Mouse (Mus musculus) frontal cortex, postnatal 10 days (tissue): Measurements from ENCODE around the gene Pdcd1lg2.

ENCODE experiments used
- DNase-seq, 2 experiments: peaks; one replicate each; pipeline ENCODE4 v3.0.0; 2022; ENCODE audit warnings: low spot score in 2 of 2, mixed read lengths in 1 of 2

The Pdcd1lg2 gene

DNA sequence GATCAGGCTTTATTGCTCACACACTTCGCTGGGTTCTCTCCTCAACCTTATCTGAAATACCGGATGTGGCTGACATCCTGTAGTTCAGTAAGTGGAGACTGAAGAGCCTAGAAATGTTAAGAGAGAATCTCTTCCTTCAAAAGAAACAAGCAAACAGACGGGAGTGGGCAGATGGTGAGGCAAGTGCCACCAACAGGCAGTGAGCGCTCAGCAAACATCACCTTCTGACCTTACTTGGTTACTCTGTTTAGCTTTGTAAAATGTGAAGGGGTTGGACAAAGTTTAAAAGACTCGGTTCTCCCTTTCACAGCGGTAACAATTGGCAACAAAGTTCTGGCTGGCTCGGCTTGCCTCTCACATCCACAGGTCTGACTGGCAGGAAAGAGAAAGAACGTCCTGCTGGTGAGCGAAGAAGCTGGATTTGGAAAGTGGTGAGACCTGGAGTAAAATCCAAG lies 8.0 kb downstream of the Pdcd1lg2 start:
- DNase-seq = no peak

DNA sequence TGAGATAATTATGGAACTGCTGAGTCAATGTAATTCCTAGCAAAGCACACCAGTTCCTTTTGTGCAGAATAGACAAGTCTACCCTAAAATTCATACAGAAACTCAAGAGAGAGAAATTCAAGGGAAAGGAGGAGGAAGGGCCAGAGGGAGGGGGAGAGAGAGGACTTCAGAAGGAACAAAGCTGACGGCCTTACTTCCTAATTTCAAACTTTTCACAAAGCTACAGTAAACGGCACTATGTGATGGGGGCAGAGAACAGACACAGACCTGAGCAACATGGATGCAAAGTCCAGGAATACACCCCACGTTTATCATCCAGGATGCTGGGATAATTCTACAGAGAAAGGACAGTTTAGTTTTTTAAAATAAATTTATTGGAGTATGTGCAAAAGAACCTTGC lies 8.8 kb downstream of the Pdcd1lg2 start:
- no peak for DNase-seq

DNA sequence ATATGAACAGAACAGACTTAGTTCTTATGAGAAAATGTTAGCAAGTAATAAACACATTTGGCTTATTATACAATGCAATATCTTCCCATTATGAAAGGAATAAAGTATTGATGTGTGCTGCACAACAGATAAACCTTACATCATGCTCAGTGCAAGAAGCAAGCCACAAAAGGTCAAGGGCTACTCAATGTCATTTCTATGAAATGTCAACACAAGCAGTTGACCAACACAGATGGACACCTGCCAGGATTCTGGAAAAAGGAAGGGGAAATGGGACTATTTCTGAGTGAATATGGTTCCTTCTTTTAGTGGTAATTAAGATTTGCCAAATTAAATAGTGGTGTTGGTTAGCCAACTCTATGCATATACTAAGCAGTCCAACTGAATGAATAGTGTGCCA lies 9.2 kb downstream of the Pdcd1lg2 start:
- DNase-seq = no peak

DNA sequence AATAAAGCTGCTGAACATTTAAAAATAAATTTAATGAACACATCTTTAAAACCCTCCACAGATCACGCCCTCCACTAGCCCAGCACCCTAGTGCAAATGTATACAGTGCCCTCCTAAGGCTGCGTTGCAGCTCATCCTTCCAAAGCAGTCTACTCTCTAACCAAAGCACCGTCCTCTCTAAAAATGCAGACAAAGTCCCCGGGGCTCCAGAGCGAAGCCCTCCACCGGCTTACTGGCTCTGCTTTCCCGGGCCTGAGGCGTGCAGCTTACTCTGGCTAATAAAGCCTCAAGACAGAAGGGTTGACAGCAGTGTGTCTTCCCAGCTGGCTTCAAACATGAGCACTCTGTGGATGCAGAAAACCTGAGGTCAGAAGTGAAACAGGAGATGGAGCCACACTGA lies 9.7 kb downstream of the Pdcd1lg2 start:
- DNase-seq = no peak

DNA sequence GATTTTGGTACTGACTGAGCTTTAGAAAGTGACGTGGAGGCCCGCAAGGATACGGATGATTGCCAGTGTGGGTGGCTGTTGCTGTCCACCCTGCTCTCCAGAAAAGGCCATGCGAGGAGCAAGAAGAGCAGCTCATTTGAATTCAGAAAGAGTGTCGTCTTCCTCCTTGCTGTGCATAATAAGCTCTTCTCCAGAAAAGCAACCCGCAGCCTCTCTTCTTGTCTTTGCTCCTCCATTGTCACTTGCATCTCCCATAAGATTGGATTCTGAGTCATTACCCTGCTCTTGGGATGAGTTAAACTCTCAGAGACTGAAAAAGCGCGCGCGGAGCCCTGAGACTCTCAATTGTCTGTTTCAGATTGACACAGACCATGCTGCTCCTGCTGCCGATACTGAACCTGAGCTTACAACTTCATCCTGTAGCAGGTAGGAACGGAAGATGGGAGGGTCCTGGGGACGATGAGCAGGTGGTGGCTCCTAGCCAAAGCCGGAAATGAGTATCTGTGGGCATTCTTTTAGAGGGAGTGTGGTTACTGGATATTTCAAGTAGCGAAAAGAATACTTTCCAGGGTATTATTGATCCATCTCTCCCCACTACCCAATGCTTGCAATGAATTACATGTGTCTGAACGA lies 11.4 kb downstream of the Pdcd1lg2 start:
- DNase-seq = no peak

DNA sequence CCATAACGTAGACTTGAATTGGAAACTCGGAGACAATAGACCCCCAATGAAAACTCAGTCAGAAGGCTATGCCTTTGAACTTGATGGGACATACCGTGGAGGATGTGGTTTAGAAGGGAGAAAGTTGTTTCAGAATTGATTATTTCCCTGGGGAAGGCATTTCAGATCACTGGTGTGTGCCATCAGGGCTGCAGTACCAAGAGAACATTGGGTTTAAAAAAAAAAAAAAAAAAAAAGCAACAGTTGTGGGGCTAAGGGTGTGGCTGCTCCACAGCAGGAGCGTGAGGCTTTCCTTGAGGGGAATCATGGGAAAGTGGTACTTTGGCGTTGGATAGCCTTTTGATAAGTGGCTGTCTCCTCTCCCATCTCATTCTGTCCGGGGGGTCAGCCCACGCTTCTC lies 12.1 kb downstream of the Pdcd1lg2 start:
- no peak for DNase-seq

DNA sequence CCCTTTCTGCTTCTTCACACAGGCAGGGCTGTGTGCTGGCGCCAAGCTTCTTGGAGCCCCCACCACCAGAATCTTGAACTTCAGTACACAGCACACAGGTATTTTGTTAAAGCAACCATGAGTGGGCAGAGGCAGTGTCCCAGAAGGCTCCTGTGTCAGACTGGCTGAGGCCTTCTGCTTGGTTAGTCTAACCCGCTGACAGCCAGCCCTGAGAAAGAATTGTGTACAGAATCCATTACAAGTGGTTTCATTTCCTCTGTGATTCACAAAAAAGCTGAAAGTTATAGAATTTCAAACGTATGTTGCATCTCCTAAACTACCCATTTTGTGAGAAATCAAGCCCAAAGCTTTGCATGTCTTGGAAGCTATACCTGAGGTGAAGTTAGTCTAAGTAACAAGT lies 19.8 kb downstream of the Pdcd1lg2 start:
- no peak for DNase-seq

DNA sequence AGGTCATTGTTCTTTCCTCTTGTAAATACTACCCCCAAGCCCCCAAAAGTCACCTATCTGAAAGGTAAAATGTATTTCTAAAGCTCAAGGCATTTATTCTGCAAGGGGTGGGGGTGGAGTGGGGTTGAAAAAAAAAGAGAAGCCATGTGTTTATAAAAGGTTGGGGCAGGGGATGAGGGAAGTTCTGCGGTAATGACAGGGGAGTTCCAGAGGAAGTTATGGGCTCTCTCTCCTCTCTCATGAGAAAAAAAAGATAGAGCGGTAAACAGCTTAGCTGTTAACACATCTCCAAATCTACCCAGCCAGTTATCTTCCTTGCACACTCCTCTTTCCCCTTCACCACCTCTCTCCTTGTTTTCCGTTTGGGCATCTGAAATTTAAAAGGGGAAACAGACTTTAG lies 20.2 kb downstream of the Pdcd1lg2 start:
- DNase-seq = no peak

DNA sequence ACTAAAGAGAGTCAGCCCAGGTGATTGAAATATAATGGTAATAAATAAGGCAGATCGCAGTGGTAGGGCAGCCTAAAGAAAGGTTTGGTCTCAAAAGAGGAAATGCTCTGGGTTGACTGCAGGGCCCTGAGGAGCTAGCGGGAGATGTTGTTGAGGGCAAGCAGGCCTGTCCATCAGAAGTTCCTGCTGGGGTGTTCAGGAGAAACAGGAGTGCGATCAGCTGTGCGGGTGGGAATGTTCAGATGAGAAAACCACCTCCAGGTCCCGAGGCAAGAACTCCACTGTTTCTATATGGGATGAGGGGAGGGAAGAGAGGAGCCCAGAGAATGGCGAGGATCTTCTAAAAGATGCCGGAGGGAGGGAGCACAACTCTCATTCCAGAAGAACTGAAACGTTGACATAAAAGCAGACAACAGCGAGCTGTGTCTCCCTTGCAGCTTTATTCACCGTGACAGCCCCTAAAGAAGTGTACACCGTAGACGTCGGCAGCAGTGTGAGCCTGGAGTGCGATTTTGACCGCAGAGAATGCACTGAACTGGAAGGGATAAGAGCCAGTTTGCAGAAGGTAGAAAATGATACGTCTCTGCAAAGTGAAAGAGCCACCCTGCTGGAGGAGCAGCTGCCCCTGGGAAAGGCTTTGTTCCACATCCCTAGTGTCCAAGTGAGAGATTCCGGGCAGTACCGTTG lies 26.2 kb downstream of the Pdcd1lg2 start:
- DNase-seq = no peak

DNA sequence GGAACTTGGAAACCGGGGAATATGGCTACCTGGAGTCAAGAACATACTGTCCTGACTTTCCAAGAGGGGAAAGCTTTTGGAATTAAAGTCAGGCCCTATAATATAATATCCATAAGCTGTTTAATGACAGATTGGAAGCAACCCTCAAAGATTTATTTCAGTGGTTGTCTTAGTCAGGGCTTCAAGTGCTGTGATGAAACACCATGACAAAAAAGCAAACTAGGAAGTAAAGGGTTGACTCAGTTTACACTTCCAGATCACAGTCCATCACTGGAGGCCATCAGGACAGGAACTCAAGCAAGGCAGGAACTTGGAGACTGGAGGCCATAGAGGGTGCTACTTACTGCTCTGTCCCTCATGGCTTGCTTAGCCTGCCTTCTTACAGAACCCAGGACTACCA lies 27.1 kb downstream of the Pdcd1lg2 start:
- DNase-seq = no peak

DNA sequence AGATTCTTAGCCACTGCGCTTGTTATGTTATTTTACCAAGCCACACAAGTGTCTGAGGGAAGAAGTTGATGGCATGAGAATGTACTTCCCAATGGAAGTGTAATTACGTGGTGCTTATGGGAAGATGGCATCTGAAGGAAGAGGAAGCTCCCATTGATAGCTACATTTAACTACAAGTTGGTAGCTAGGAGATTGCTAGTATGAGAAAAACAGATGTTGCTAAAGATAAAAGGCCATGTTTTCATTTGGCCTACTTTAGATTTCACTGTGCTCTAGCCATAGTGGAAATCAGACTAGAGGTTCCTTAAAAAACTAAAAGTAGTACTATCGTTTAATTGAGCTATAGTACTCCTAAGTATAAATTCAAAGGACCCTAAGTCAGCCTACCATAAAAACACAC lies 28.5 kb downstream of the Pdcd1lg2 start:
- no peak for DNase-seq

DNA sequence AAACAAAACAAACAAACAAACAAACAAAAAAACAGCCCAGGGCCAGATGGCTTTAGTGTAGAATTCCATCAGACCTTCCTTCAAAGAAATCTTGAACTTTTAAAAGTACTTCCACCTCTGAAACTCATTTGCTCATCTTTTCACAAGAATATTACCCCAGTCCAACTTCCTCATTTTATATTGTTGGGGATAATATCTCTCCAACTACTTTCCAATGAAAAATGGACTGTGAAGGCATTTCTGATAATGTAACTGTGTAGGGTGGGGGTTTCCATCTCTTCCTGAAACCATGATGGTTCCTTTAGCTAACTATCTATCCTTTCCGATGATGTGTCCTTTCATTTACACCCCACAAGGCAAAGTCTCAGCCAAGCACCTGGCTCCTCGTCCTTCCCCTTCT lies 31.8 kb downstream of the Pdcd1lg2 start:
- DNase-seq = no peak

DNA sequence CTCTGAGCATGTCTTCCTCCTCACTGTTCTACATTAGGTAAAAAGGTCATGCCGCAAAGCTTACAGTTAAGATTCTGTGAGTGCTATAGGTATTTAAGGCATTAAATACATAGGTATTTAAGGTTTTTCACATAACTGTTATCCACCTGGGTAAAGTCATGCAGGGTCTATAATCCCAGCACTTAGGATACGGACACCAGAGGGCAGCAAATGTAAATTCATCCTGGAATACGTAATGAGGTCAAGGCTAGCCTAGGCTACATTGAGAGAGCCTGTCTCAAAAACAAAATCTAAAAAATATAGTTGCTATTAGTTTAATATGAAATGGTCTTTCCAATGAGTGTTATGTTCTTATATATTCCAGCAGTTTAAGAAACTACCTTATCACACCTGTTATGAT lies 33.6 kb downstream of the Pdcd1lg2 start:
- no peak for DNase-seq

DNA sequence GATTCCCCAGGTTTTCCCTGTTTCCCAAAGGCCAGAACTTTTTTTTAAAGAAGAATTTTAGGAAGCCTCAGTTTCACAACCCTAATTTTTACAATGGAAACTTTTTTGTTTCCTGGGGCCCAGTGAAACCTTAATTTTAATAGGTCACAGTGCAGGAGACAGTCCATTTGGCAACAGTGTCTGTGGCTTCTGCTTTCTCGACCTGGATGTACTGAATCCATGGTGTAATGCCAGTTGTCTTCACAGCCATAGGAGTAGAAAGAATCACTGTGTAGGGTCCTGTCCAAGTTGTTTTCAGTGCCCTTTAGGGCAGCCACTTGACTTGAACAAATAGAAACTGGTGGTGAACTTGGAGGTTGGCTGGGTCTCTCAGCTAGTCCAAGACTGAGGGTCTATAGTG lies 37.7 kb downstream of the Pdcd1lg2 start:
- no peak for DNase-seq

DNA sequence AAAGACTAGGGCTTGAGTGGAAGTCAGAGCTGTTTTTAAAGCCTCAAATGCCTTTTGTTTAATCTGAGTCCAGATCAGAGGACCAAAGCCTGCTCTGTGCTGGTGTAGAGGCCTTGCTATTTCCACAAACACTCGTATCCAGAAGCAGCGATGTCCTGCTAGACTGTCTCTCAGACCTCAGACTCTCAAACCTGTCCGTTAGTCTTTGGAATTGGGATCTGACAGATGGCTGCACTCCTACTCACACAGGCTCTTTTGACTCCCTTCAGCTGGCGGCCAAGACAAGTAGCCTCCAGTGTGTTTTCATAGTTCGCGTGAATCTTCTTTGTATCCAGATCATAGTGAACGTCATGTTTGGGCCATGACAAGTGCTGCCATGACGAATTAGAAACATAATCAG lies 39.7 kb downstream of the Pdcd1lg2 start:
- no peak for DNase-seq

DNA sequence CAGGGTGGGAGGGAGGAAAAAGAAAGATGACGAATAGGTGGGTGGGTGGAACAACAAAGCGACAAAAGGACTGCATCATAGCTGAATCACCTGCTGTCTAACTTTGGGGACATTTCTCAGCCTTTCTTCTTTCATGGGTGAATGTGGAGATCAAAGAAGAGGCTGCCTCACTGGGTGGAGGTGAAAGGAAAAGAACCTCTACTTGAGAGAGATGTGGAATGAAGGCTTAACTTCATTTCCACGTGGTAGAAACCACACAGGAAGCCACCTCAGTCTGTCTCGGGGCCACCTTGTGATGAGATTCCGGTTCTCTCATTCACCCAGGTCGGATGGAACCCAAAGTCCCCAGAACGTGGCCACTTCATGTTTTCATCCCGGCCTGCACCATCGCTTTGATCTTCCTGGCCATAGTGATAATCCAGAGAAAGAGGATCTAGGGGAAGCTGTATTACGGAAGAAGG lies 43.5 kb downstream of the Pdcd1lg2 start:
- no peak for DNase-seq

DNA sequence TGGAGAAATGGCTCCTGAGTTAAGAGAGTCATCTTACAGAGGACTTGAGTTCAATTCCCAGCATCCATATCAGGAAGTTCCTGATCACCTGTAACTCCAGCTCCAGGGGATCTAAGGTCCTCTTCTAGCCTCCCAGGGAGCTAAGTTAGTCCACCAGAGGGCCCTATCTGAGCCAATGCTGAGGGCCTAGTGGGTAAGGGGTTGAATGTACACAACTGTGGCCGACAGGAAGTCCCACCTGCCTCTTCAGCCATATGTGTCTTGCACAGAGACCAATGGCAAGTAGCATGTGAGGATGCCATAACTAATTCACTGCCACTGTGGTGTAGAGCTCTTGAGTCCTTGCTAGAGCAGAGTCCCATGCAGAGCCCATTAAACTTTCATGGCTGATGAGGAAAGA lies 44.4 kb downstream of the Pdcd1lg2 start:
- DNase-seq = no peak

DNA sequence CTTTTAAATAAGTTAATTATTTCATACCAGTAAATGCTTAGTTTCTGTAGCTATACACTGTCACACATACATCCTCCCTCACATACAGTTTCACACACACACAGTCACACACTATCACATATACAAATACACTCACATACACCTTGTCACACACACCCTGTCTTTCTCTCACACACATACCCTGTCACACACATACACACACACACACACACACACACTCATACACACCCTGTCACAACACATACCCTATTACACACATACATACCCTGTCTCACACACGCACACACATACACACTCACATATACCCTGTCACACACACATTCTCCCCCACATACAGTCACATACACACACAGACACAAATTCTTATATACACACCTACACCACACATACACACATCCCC lies 47.3 kb downstream of the Pdcd1lg2 start:
- DNase-seq = no peak

DNA sequence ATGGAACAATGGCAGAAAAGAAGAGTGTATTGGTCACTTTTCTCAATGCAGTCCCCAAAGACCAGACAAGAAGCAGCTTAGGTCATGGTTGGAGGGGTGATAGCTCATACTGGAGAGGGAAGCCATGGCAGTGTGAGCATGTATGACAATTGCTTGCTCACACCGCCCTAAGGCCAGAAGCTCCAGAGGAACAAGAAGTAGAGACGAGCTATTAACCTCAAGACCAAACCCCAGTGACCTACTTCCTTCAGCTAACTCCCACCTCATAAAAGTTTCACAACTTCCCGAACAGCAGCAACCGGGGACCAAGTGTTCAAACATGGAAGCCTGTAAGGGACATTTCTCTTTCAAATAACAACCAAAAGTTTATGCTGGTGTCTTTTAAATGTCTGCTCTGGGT lies 51.7 kb downstream of the Pdcd1lg2 start:
- DNase-seq = no peak

DNA sequence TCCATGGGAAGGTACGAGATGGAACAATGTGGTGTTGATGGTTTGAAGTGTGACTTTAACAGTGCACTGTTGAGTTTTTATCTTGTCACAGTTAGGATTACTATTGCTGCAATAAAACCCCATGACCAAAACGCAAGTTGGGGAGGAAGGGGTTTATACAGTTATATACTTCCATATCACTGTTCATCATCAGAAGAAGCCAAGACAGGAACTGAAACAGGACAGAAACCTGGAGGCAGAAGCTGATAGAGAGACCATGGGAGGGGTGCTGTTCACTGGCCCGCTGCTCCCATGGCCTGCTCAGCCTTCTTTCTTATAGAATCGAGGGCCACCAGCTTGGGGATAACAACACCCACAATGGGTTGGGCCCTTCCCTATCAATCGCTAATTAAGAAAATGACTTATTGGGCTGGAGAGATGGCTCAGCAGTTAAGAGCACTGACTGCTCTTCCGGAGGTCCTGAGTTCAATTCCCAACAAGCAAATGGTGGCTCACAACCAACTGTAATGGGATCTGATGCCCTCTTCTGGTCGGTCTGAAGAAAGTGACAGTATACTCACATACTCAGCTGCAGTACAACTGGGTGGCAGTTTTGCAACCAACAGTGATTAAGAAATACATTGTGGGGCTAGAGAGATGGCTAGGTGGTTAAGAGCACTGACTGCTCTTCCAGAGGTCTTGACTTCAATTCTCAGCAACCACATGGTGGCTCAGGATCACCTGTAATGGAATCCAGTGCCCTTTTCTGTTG lies 53.1 kb downstream of the Pdcd1lg2 start:
- DNase-seq = no peak

DNA sequence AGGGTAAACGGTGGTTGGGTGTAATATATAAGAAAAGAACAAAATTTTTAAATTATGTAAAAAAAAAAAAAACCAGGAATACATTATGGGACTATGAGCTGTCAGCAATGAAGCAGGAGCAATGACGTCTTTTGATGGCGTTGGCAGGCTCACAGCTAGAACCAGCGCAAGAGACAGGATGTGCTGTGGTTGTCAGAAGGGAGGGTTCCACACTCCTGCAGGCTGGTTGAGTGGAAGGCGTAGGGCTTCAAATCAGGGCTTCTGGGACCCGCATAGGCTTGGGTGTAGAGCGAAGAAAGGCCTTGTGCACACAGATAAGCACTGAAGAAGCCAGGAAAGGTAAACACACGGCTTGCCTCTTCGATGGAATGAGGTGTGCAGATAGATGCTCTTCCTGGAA lies 56.1 kb downstream of the Pdcd1lg2 start:
- no peak for DNase-seq

DNA sequence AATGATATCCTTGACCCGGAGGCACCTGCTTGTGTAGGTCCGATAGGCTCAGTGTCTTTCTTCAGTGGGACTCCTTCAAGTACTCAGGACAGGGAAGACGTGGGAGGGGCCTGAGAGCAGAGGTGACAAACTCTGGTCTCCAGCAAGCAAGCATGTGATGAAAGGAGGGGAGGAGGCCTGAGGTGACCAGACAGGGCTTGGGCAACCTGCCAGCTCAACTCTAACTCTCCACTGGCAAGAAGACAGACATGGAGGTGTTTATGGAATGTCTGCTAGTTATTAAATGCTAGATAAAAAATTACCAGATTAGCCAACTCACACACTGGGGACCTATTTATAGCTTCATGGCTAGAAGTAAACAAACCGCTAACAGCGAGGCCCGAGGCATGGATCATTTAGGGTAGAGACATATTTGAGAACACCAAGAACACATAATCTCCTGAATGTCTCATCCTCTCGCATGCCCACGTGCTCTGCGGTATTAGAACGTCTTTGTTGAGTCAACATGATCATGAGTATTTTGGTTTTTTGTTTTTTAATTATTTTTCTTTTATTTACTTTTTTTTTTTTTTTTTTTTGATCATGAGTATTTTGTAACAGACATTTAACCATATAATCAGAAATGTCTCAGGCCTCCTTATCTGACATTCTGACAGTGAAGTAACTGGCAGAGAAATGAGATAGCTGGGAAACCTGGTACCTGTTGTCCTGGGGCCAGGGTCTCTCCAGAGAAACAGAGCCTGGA lies 58.4 kb downstream of the Pdcd1lg2 start:
- no peak for DNase-seq
